Mouse (Mus musculus) hindbrain, embryonic 12.5 days (tissue): ENCODE data around the gene Gm1330. TPM values are rescaled to one million over a fixed set of nuclear protein-coding genes. Genes with fewer than 3 reads are reported as not detected.
"Not testable (repeated sequence)": the region's sequence is repeated elsewhere in the genome, so short reads cannot be mapped to it uniquely, and the experiment has no call there.

Experiments used
- ATAC-seq: fragments of 200-750 bp; cut with Nextera tagmentation; 2 replicates; pipeline ENCODE4 v1.8.0; 2017; ENCODE audit warnings: moderate TSS enrichment; ENCODE audit not compliant: low FRiP score
- H3K27ac ChIP-seq: fragments of 300-500 bp; sonication (generic); 2 replicates; pipeline ENCODE4 v1.5.1; 2016; ENCODE audit warnings: mild to moderate bottlenecking
- H3K27me3 ChIP-seq: fragments of 300-500 bp; sonication (generic); 2 replicates; pipeline ENCODE4 v1.6.1; 2016; ENCODE audit warnings: mild to moderate bottlenecking
- H3K36me3 ChIP-seq: fragments of 300-500 bp; sonication (generic); 2 replicates; pipeline ENCODE4 v1.6.1; 2016; ENCODE audit warnings: mild to moderate bottlenecking
- H3K4me1 ChIP-seq: fragments of 300-500 bp; sonication (generic); 2 replicates; pipeline ENCODE4 v1.6.1; 2016
- H3K4me2 ChIP-seq: fragments of 300-500 bp; sonication (generic); replicated peaks from 2 replicates; pipeline ENCODE4 v1.6.1; 2016; ENCODE audit warnings: mild to moderate bottlenecking
- H3K4me3 ChIP-seq: fragments of 300-500 bp; sonication (generic); 2 replicates; pipeline ENCODE4 v1.5.1; 2016; ENCODE audit warnings: mild to moderate bottlenecking
- H3K9ac ChIP-seq: fragments of 300-500 bp; sonication (generic); 2 replicates; pipeline ENCODE4 v1.6.1; 2016; ENCODE audit warnings: mild to moderate bottlenecking, moderate library complexity
- H3K9me3 ChIP-seq: fragments of 300-500 bp; sonication (generic); replicated peaks from 2 replicates; pipeline ENCODE4 v1.6.1; 2016; ENCODE audit warnings: mild to moderate bottlenecking
- WGBS: fragments of 180-500 bp; shearing (Covaris S2); methylation state at CpG from one replicate; pipeline ENCODE4 v1.1.7; 2016; 5-methylcytosine and 5-hydroxymethylcytosine counted together
- polyA plus RNA-seq: library from polyadenylated mRNA; unstranded; fragments of >200 nt; fragmentation: Nextera tagmentation; extraction: Ambion mirVana; gene quantifications from 2 replicates; pipeline ENCODE4 v1.2.1, GENCODE M21; 2016

Gene Gm1330
- not detected in 2 replicates for polyA plus RNA-seq

- Histone ChIP-seq H3K9ac (no peak within 1 kb of the TSS), H3K27me3 (no peaks in the 10 kb centered on the region), H3K9me3 (no peaks in the 10 kb centered on the region), H3K4me1 (no peaks in the 10 kb centered on the region), H3K27ac (no peak within 1 kb of the TSS), H3K36me3 (no peaks in the 10 kb centered on the region), H3K4me2 (no peak within 1 kb of the TSS), H3K4me3 (no peak within 1 kb of the TSS)
- ATAC-seq: no peak
These were observed at the start of gene Gm1330 for GRCm38 (mm10) chr2:149003151-149003550. TSS of gene Gm1330 (minus strand) at chr2:149003251.

- WGBS: 74% methylated on average over 5 of the region's 5 CpGs
These were observed 14.1 kb upstream of the Gm1330 start, which contains the start of gene Gm10750 for GRCm38 (mm10) chr2:149017137-149017536. TSS of gene Gm10750 (minus strand) at chr2:149017237.

GRCm38 (mm10) chr2:149004826-149005225, 1.8 kb upstream of the Gm1330 start:
- no peaks in the 10 kb centered on the region for H3K36me3 ChIP-seq
- no peaks in the 10 kb centered on the region for H3K27me3 ChIP-seq
- H3K9ac ChIP-seq: no peak overlapping the region
- no peak overlapping the region for H3K4me2 ChIP-seq
- H3K4me3 ChIP-seq: no peak overlapping the region
- WGBS: 81% methylated on average over 2 of the region's 2 CpGs
- no peaks in the 10 kb centered on the region for H3K9me3 ChIP-seq
- H3K4me1 ChIP-seq: no peaks in the 10 kb centered on the region
- H3K27ac ChIP-seq: no peak overlapping the region
- ATAC-seq: no peak

More at GRCm38 (mm10) chr2:149017137-149017536, 14.1 kb upstream of the Gm1330 start, which contains the start of gene Gm10750:
- H3K27me3 ChIP-seq, H3K9me3 ChIP-seq, H3K9ac ChIP-seq, ATAC-seq, H3K36me3 ChIP-seq, H3K27ac ChIP-seq, H3K4me2 ChIP-seq, H3K4me1 ChIP-seq, H3K4me3 ChIP-seq: not testable (repeated sequence)

GRCm38 (mm10) chr2:148995133-148995532, 7.9 kb downstream of the Gm1330 start:
- H3K4me3 ChIP-seq: no peak overlapping the region
- no peaks in the 10 kb centered on the region for H3K36me3 ChIP-seq
- no peaks in the 10 kb centered on the region; the same call in 1 of the 2 replicates for H3K9me3 ChIP-seq
- 89% methylated on average over 2 of the region's 2 CpGs for WGBS
- H3K27me3 ChIP-seq: no peaks in the 10 kb centered on the region
- no peaks in the 10 kb centered on the region for H3K4me1 ChIP-seq
- no peak overlapping the region for H3K4me2 ChIP-seq
- no peak overlapping the region for H3K27ac ChIP-seq
- no peak overlapping the region for H3K9ac ChIP-seq
- no peak for ATAC-seq

Other genes starting within 250 kb of the Gm1330 start
- not detected in 2 replicates for gene Cst11, start 231.8 kb downstream of the Gm1330 start, polyA plus RNA-seq
- not detected in 2 replicates for gene 8030411F24Rik, start 221.2 kb downstream of the Gm1330 start, polyA plus RNA-seq
- gene Cst12, start 213.9 kb downstream of the Gm1330 start, polyA plus RNA-seq: not detected in 2 replicates
- gene Cst8, start 204.5 kb downstream of the Gm1330 start, polyA plus RNA-seq: not detected in 2 replicates
- gene Cst13, start 183.2 kb downstream of the Gm1330 start, polyA plus RNA-seq: not detected in 2 replicates
- gene Cst9, start 168.1 kb downstream of the Gm1330 start, polyA plus RNA-seq: not detected in 2 replicates
- gene 9230104L09Rik, start 138.2 kb downstream of the Gm1330 start, polyA plus RNA-seq: not detected in 2 replicates
- gene Cst3, start 127.6 kb downstream of the Gm1330 start, polyA plus RNA-seq: 339 and 373 TPM in 2 replicates
- not detected in 2 replicates for gene Gm10750, start 14.0 kb upstream of the Gm1330 start, polyA plus RNA-seq